Mouse (Mus musculus) myocyte (in vitro differentiated cells): ENCODE results near the gene Stmn3.

Source experiments
- MAX ChIP-seq: IDR thresholded peaks from one replicate; pipeline ENCODE4 v1.6.1; 2011; ENCODE audit warnings: low read depth, mild to moderate bottlenecking, control low read depth
- POLR2A ChIP-seq: IDR thresholded peaks from one replicate; pipeline ENCODE4 v1.6.1; 2011; ENCODE audit warnings: low read depth, mild to moderate bottlenecking, control low read depth, moderate library complexity; ENCODE audit not compliant: insufficient read length
- POLR2AphosphoS2 ChIP-seq: IDR thresholded peaks from one replicate; pipeline ENCODE4 v1.6.1; 2011; ENCODE audit warnings: low read depth, control low read depth; ENCODE audit not compliant: insufficient read length
- SRF ChIP-seq: IDR thresholded peaks from one replicate; pipeline ENCODE4 v1.6.1; 2011; ENCODE audit warnings: low read depth; ENCODE audit not compliant: control insufficient read depth, insufficient read length
- USF1 ChIP-seq: IDR thresholded peaks from one replicate; pipeline ENCODE4 v1.6.1; 2011; ENCODE audit warnings: low read depth, mild to moderate bottlenecking, control low read depth, moderate library complexity

DNA sequence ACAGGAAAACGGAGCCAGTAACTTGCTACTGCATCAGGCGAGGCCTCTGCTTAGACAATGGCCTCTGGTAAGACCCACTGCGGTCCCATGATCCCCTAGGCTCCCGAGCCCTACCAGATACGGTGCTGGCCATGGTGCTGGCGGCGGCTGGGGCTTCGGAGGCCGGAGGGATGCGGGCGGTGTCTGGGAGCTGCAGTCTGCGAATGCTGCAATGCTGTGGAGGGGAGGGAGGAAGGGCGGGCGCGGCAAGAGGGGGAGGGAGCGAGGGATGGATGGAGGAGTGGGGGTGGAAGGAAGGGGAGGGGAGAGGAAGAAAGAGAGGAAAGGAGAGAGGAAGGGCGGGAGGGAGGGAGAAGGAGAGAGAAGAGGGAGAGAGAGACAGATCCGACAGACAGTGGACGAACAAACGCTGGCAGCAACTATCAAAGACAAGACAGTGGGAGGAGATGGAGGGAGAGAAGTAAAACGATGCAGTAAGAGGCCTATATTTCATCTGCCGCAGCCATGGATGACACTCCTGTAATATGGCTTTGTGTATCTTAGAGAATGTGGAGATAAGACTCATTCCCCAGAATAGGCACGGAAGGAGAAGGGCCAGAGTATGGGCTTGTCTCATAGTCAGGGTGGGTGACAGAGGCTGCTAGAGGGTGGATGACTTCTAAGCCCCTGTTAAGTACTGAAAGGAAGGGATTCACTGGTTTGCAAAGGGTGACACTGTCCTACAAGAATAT lies at the start of gene Stmn3:
- no peak for TF ChIP-seq USF1
- no peak for TF ChIP-seq MAX
- no peak for TF ChIP-seq POLR2A
- no peak for TF ChIP-seq POLR2AphosphoS2
- no peak for TF ChIP-seq SRF
